Mouse (Mus musculus) thymus, adult 2 months (tissue): ENCODE measurements around the gene Aldoc. TPM values are rescaled to one million over a fixed set of nuclear protein-coding genes. Genes with fewer than 3 reads are reported as not detected.
A peak's percentile ranks its signal among the peaks of the same experiment; 100 is the strongest.

Experiments
- DNase-seq: peaks from one replicate; pipeline ENCODE4 v3.0.0; 2021
- H3K27ac ChIP-seq: fragments of 200-500 bp; 2 replicates; pipeline ENCODE4 v1.5.1; 2012; ENCODE audit warnings: low read length, control low read depth; ENCODE audit not compliant: control insufficient read depth, insufficient read depth
- H3K27me3 ChIP-seq: fragments of 200-500 bp; 2 replicates; pipeline ENCODE4 v1.6.1; 2012; ENCODE audit warnings: mild to moderate bottlenecking, low read length, moderate library complexity, mixed read lengths; ENCODE audit not compliant: control insufficient read depth, insufficient read depth
- H3K36me3 ChIP-seq: fragments of 200-500 bp; 2 replicates; pipeline ENCODE4 v1.6.1; 2012; ENCODE audit warnings: mild to moderate bottlenecking, low read length, moderate library complexity; ENCODE audit not compliant: control insufficient read depth, insufficient read depth
- H3K4me1 ChIP-seq: fragments of 200-500 bp; replicated peaks from 2 replicates; pipeline ENCODE4 v1.6.1; 2012; ENCODE audit warnings: low read length; ENCODE audit not compliant: control insufficient read depth, insufficient read depth
- H3K4me3 ChIP-seq: fragments of 200-500 bp; 2 replicates; pipeline ENCODE4 v1.5.1; 2012; ENCODE audit warnings: mild to moderate bottlenecking, low read length, control low read depth, moderate library complexity; ENCODE audit not compliant: control insufficient read depth, insufficient read depth
- CTCF ChIP-seq: fragments of 200-500 bp; IDR thresholded peaks from 2 replicates; pipeline ENCODE4 v1.5.1; 2012; ENCODE audit warnings: mild to moderate bottlenecking, control low read depth, low read length, moderate library complexity, borderline replicate concordance; ENCODE audit not compliant: control insufficient read depth, poor library complexity, insufficient read depth; ENCODE audit errors: extremely low read depth
- POLR2A ChIP-seq: fragments of 200-500 bp; IDR thresholded peaks from 2 replicates; pipeline ENCODE4 v1.6.1; 2012; ENCODE audit warnings: mild to moderate bottlenecking, low read length, control low read depth, moderate library complexity; ENCODE audit not compliant: control insufficient read depth, poor library complexity, insufficient read depth; ENCODE audit errors: extremely low read depth
- WGBS: fragments of 180-500 bp; shearing (Covaris S2); methylation state at CpG from one replicate; pipeline ENCODE4 v1.1.7; 2018; 5-methylcytosine and 5-hydroxymethylcytosine counted together
- polyA plus RNA-seq: library from polyadenylated mRNA; depleted of rRNA; stranded (reverse); fragments of >200 nt; gene quantifications from 2 replicates; pipeline ENCODE4 v1.2.3, GENCODE M21; 2012

Gene Aldoc
- polyA plus RNA-seq, 1 experiment: 3.0 TPM

GRCm38 (mm10) chr11:78344328-78344889 is 21.6 kb downstream of the Aldoc start:
- H3K4me3 ChIP-seq: 0 out of 2 replicates have a peak overlapping the region, but pooled peaks have one; percentile 52
- H3K27me3 ChIP-seq: no peaks in the 10 kb centered on the region
- no peak for DNase-seq
- peaks cover 29% of the 10 kb centered on the region for H3K4me1 ChIP-seq
- no peak overlapping the region for H3K27ac ChIP-seq
- 90% methylated on average over 6 of the region's 6 CpGs for WGBS
- no peak for TF ChIP-seq CTCF
- no peak for TF ChIP-seq POLR2A
- H3K36me3 ChIP-seq: no peaks in the 10 kb centered on the region; the same call in 1 of the 2 replicates

GRCm38 (mm10) chr11:78344890-78345715 is 22.3 kb downstream of the Aldoc start:
- DNase-seq: no peak
- 58% methylated on average over 8 of the region's 8 CpGs for WGBS

GRCm38 (mm10) chr11:78345801-78346200 is 23.0 kb downstream of the Aldoc start:
- TF ChIP-seq CTCF: no peak
- no peak for TF ChIP-seq POLR2A
- no peak overlapping the region for H3K4me3 ChIP-seq
- 10% methylated on average over 7 of the region's 7 CpGs for WGBS
- no peaks in the 10 kb centered on the region for H3K27me3 ChIP-seq
- H3K36me3 ChIP-seq: no peaks in the 10 kb centered on the region
- peak; percentile 53 for DNase-seq
- H3K27ac ChIP-seq: peak overlapping the region; percentile 11; the same call in 1 of the 2 replicates
- peaks cover 29% of the 10 kb centered on the region for H3K4me1 ChIP-seq

More at GRCm38 (mm10) chr11:78344890-78345715, 22.3 kb downstream of the Aldoc start:
- no peak for TF ChIP-seq POLR2A
- TF ChIP-seq CTCF: no peak
- no peak overlapping the region for H3K4me3 ChIP-seq
- H3K27ac ChIP-seq: peak overlapping the region; percentile 11; the same call in 1 of the 2 replicates
- peaks cover 29% of the 10 kb centered on the region for H3K4me1 ChIP-seq
- H3K36me3 ChIP-seq: no peaks in the 10 kb centered on the region
- H3K27me3 ChIP-seq: no peaks in the 10 kb centered on the region

- H3K4me3 ChIP-seq: no peak overlapping the region
- DNase-seq: no peak
- no peaks in the 10 kb centered on the region for H3K27me3 ChIP-seq
- TF ChIP-seq CTCF (no peak), POLR2A (no peak)
- no peak overlapping the region; the same call in 1 of the 2 replicates for H3K27ac ChIP-seq
- peaks cover 29% of the 10 kb centered on the region for H3K4me1 ChIP-seq
- no peaks in the 10 kb centered on the region for H3K36me3 ChIP-seq
- 84% methylated on average over 6 of the region's 6 CpGs for WGBS
Measured at GRCm38 (mm10) chr11:78346326-78347069, 23.7 kb downstream of the Aldoc start.

GRCm38 (mm10) chr11:78347070-78347754 is 24.4 kb downstream of the Aldoc start:
- H3K27ac ChIP-seq: no peak overlapping the region
- peak; percentile 65 for DNase-seq

More at GRCm38 (mm10) chr11:78347070-78347754, 24.4 kb downstream of the Aldoc start:
- 93% methylated on average over 10 of the region's 10 CpGs for WGBS
- Histone ChIP-seq H3K36me3 (no peaks in the 10 kb centered on the region), H3K4me1 (peaks cover 29% of the 10 kb centered on the region), H3K27me3 (no peaks in the 10 kb centered on the region), H3K4me3 (no peak overlapping the region)
- TF ChIP-seq POLR2A: no peak
- no peak; the same call in 1 of the 2 replicates for TF ChIP-seq CTCF
